Mouse (Mus musculus) stomach, embryonic 16.5 days (tissue): ENCODE results near the gene Ulk4. TPM values are rescaled to one million over a fixed set of nuclear protein-coding genes. Genes with fewer than 3 reads are reported as not detected.

Source experiments
- ATAC-seq: fragments of 200-750 bp; cut with Nextera tagmentation; 2 replicates; pipeline ENCODE4 v1.8.0; 2017; ENCODE audit warnings: moderate number of reproducible peaks, moderate TSS enrichment; ENCODE audit not compliant: insufficient read depth, low FRiP score
- H3K27ac ChIP-seq: fragments of 300-500 bp; sonication (generic); 2 replicates; pipeline ENCODE4 v1.5.1; 2014; ENCODE audit warnings: low read length
- H3K27me3 ChIP-seq: fragments of 300-500 bp; sonication (generic); 2 replicates; pipeline ENCODE4 v1.6.1; 2014; ENCODE audit warnings: low read length, control low read depth, mixed read lengths; ENCODE audit not compliant: control insufficient read depth, insufficient read depth
- H3K36me3 ChIP-seq: fragments of 300-500 bp; sonication (generic); 2 replicates; pipeline ENCODE4 v1.6.1; 2014; ENCODE audit warnings: low read length; ENCODE audit not compliant: control insufficient read depth, insufficient read depth
- H3K4me1 ChIP-seq: fragments of 300-500 bp; sonication (generic); 2 replicates; pipeline ENCODE4 v1.6.1; 2014; ENCODE audit warnings: low read length, control low read depth, mixed read lengths; ENCODE audit not compliant: control insufficient read depth, insufficient read depth
- H3K4me2 ChIP-seq: fragments of 300-500 bp; sonication (generic); 2 replicates; pipeline ENCODE4 v1.6.1; 2014; ENCODE audit warnings: low read depth, low read length, mixed read lengths
- H3K4me3 ChIP-seq: fragments of 300-500 bp; sonication (generic); replicated peaks from 2 replicates; pipeline ENCODE4 v1.5.1; 2014; ENCODE audit warnings: mild to moderate bottlenecking, low read length
- H3K9ac ChIP-seq: fragments of 300-500 bp; sonication (generic); 2 replicates; pipeline ENCODE4 v1.6.1; 2014; ENCODE audit warnings: low read length
- H3K9me3 ChIP-seq: fragments of 300-500 bp; sonication (generic); replicated peaks from 2 replicates; pipeline ENCODE4 v1.6.1; 2016; ENCODE audit warnings: low read length, control low read depth; ENCODE audit not compliant: control insufficient read depth
- WGBS: fragments of 180-500 bp; shearing (Covaris S2); extraction: QIAGEN DNeasy Blood & Tissue Kit; methylation state at CpG from one replicate; pipeline ENCODE4 v1.1.7; 2014; 5-methylcytosine and 5-hydroxymethylcytosine counted together
- polyA plus RNA-seq: library from polyadenylated mRNA; unstranded; fragments of >200 nt; fragmentation: Nextera tagmentation; extraction: Ambion mirVana; gene quantifications from 2 replicates; pipeline ENCODE4 v1.2.1, GENCODE M21; 2015

The Ulk4 gene
- polyA plus RNA-seq, 1 experiment from 2014 or later: 124 TPM

DNA sequence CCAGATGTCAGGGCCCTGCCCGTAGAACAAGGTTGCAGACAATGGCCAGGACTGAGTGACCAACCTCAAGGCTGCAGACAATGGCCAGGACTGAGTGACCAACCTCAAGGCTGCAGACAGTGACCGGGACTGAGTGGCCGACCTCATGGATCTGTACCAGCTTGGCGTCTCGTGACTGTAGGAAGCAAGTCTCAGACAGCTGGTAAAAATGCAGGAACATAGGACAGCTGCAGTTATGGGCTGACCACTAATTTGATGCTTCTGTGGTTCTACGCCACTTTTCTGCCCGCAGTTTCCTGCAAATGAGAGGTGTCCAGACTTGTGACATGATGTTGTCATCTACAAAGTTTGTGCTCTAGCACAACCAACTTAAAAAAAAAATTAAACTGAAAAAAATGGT lies 16.2 kb upstream of the Ulk4 start:
- Histone ChIP-seq H3K36me3 (no peaks in the 10 kb centered on the region), H3K27me3 (no peaks in the 10 kb centered on the region; the same call in 1 of the 2 replicates), H3K4me3 (no peak overlapping the region), H3K9me3 (no peaks in the 10 kb centered on the region), H3K9ac (no peak overlapping the region), H3K4me2 (no peak overlapping the region), H3K27ac (no peak overlapping the region), H3K4me1 (peaks cover 3% of the 10 kb centered on the region; the same call in 1 of the 2 replicates)
- no peak for ATAC-seq
- WGBS: 81% methylated on average over 7 of the region's 7 CpGs

GRCm38 (mm10) chr9:121291275-121291674 lies 14.3 kb upstream of the Ulk4 start:
- ATAC-seq: no peak
- H3K4me1 ChIP-seq: no peaks in the 10 kb centered on the region
- no peaks in the 10 kb centered on the region for H3K9me3 ChIP-seq
- H3K9ac ChIP-seq: no peak overlapping the region
- no peaks in the 10 kb centered on the region for H3K27me3 ChIP-seq
- H3K27ac ChIP-seq: no peak overlapping the region
- H3K4me3 ChIP-seq: no peak overlapping the region
- no peaks in the 10 kb centered on the region for H3K36me3 ChIP-seq
- WGBS: 87% methylated on average over 2 of the region's 2 CpGs
- H3K4me2 ChIP-seq: no peak overlapping the region

DNA sequence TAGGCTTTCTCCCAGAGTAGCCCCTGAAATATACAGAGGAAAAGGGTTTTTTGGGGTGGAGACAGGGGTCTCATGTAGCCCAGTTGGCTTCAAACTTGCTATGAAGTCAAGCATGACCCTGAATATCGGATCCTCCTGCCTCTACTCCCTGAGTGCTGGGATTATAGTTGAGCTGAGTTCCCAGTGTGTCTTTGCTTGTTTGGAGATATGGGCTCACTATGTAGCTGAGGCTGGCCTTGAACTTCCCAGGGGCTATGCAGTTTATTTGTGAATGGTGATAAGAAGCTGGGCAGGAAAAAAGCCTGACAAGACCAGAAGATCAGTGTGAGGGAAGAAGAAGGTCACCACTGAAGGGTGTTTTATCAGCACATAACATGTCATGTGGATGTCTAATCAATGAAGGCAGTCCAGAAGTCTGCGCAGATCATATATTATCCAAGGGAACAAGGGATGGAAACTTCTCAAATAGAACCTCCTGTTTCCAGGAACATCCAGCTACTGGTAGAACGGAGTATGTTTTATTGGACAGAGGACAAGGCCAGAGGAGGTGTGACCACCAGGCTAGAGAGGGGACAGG lies 9.4 kb upstream of the Ulk4 start:
- Histone ChIP-seq H3K4me2 (peak overlapping the region; percentile 64), H3K27ac (no peak overlapping the region), H3K4me3 (peak overlapping the region; percentile 55), H3K4me1 (no peaks in the 10 kb centered on the region), H3K9me3 (peaks cover 5% of the 10 kb centered on the region; the same call in 1 of the 2 replicates), H3K27me3 (no peaks in the 10 kb centered on the region), H3K36me3 (no peaks in the 10 kb centered on the region), H3K9ac (peak overlapping the region; percentile 67; the same call in 1 of the 2 replicates)
- no peak for ATAC-seq
- 72% methylated on average over 3 of the region's 3 CpGs for WGBS

DNA sequence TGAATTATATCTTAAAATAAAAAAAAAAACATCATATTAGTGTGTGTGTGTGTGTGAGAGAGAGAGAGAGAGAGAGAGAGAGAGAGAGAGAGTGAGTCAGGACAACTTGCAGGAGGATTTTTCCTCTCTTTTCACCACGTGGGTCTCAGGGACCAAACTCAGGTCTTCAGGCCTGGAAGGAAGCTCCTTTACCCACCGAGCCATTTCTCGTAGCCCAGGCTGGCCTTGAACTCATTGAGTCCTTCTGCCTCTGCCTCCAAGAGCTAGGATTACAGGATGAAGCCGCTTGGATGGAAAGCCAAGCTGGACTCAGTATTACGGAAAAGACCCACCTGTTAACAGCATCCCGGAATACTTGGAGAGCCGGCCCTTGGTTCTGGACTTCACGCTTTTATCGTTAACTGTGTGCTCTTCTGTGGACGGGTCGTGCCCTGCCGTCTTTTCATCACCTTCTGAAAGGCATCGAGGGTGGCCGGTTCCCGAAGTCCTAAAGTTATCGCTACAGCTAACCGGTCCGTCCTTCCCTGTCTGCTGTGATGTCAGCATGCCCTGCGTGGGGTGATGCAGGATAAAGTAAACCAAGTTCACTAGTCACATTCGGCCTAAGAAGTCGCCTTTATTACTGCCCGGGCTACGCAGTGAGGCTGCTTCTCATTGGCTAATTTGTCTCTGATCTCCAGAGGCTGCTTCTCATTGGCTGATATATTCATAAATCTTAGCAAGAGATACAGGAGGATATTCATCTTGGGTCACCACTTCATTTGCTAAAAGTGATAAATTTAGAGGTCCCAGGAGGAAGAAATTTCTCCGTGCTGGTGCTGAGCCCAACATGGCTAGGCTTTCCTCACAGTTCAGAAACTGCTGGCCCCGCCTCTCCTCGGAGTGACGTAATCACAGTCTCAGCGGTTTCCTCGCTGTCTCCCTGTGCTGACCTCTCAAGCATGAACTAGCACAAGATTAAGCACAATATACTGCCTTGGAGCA lies 8.6 kb upstream of the Ulk4 start:
- ATAC-seq: peak; percentile 84
- Histone ChIP-seq H3K27me3 (no peaks in the 10 kb centered on the region), H3K9me3 (peaks cover 5% of the 10 kb centered on the region; the same call in 1 of the 2 replicates), H3K27ac (peak overlapping the region; percentile 38), H3K4me1 (no peaks in the 10 kb centered on the region), H3K36me3 (no peaks in the 10 kb centered on the region), H3K4me2 (peak overlapping the region; percentile 64), H3K4me3 (peak overlapping the region; percentile 55), H3K9ac (peak overlapping the region; percentile 67)
- WGBS: 18% methylated on average over 29 of the region's 29 CpGs

DNA sequence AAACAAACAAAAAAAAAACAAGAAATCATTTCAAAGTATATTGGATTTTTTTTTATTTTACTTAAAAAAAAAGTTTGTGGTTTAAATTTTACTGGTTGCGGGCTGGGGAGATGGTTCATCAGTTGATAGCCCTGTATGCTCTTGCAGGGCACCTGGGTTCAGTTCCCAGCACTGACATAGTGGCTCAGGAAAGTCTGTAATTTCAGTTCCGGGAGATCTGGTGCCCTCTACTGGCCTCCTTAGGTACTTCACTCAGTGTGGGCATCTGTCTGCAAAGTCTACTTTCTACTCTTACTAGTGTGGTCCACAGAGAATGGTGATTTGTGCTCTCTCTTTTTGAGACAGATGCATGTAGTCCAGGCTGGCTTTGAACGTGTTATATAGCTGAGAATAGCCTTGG lies 7.4 kb upstream of the Ulk4 start:
- H3K4me2 ChIP-seq: no peak overlapping the region
- 86% methylated on average over 3 of the region's 3 CpGs for WGBS
- no peak overlapping the region for H3K4me3 ChIP-seq
- H3K27ac ChIP-seq: no peak overlapping the region
- ATAC-seq: no peak
- no peak overlapping the region for H3K9ac ChIP-seq
- H3K4me1 ChIP-seq: no peaks in the 10 kb centered on the region
- H3K27me3 ChIP-seq: no peaks in the 10 kb centered on the region
- peaks cover 5% of the 10 kb centered on the region; the same call in 1 of the 2 replicates for H3K9me3 ChIP-seq
- H3K36me3 ChIP-seq: no peaks in the 10 kb centered on the region

DNA sequence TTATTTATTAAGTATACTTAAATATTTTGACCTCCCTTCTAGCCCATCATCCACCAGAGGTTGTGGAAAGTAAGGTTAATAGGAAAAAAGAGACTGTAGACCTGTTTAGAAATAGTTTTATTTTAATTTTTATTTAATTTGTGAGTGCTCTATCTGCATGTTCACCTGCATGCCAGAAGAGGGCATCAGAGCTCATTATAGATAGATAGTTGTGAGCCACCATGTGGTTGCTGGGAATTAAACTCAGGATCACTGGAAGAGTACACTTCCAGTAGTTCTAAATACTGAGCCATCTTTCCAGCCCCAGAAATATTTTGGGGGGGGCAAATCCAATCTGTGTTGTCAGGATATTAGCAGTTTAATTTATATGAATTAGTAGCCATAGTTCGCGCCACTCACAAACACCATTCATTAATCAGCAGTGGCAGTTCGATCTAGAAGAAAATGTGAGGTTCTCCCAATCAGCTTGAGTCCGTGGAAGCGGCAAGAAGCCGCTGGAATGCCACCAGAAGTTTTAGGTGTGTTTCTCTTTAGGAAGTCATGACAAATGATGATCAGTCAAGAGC lies 6.7 kb upstream of the Ulk4 start:
- ATAC-seq: no peak

DNA sequence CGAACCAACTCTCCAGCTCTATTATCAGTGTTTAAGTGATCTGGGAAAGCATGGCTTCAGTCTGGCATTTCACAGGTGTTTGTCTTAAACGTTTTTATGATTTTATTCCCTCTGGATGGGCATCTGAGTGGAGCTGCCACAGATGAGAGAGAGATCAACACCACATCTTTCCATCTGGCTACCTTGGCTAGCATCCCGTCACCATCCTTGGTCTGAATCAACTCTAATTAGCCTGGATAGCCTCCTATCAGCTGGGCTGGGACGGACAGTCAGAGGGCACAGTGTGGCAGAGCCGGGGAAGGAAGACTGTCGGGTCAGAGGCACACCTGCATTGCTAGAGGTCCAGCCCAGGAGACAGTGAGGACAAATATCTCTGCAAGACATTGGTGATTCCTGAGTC lies 4.9 kb upstream of the Ulk4 start:
- ATAC-seq: no peak
- Histone ChIP-seq H3K27me3 (no peaks in the 10 kb centered on the region), H3K4me3 (no peak overlapping the region), H3K4me2 (no peak overlapping the region), H3K36me3 (no peaks in the 10 kb centered on the region), H3K9me3 (peaks cover 5% of the 10 kb centered on the region; the same call in 1 of the 2 replicates), H3K27ac (no peak overlapping the region), H3K9ac (no peak overlapping the region), H3K4me1 (no peaks in the 10 kb centered on the region)
- WGBS: 76% methylated on average over 6 of the region's 6 CpGs

More for the DNA sequence above, 6.7 kb upstream of the Ulk4 start:
- H3K4me1 ChIP-seq: no peaks in the 10 kb centered on the region
- no peak overlapping the region for H3K27ac ChIP-seq
- no peak overlapping the region for H3K9ac ChIP-seq
- peaks cover 5% of the 10 kb centered on the region; the same call in 1 of the 2 replicates for H3K9me3 ChIP-seq
- 95% methylated on average over 6 of the region's 6 CpGs for WGBS
- H3K27me3 ChIP-seq: no peaks in the 10 kb centered on the region
- H3K36me3 ChIP-seq: no peaks in the 10 kb centered on the region
- H3K4me2 ChIP-seq: no peak overlapping the region
- H3K4me3 ChIP-seq: no peak overlapping the region

- ATAC-seq: no peak
- 87% methylated on average over 5 of the region's 5 CpGs for WGBS
- Histone ChIP-seq H3K9me3 (peaks cover 5% of the 10 kb centered on the region; the same call in 1 of the 2 replicates), H3K36me3 (no peaks in the 10 kb centered on the region), H3K4me3 (no peak overlapping the region), H3K4me1 (no peaks in the 10 kb centered on the region), H3K9ac (no peak overlapping the region), H3K4me2 (no peak overlapping the region), H3K27ac (no peak overlapping the region), H3K27me3 (no peaks in the 10 kb centered on the region)
Measured at GRCm38 (mm10) chr9:121279216-121279615, 2.2 kb upstream of the Ulk4 start.

GRCm38 (mm10) chr9:121276745-121277117 lies 266 bp downstream of the Ulk4 start:
- ATAC-seq: no peak
- no peaks in the 10 kb centered on the region for H3K4me1 ChIP-seq
- peak overlapping the region; percentile 87 for H3K9ac ChIP-seq
- no peaks in the 10 kb centered on the region for H3K36me3 ChIP-seq
- H3K4me2 ChIP-seq: peak overlapping the region; percentile 69
- H3K27me3 ChIP-seq: no peaks in the 10 kb centered on the region
- peak overlapping the region; percentile 81 for H3K4me3 ChIP-seq
- H3K9me3 ChIP-seq: no peaks in the 10 kb centered on the region
- 11% methylated on average over 15 of the region's 15 CpGs for WGBS
- no peak overlapping the region for H3K27ac ChIP-seq
